Mouse (Mus musculus) limb, embryonic 13.5 days (tissue): ENCODE measurements around the gene Olfr1459. TPM values are rescaled to one million over a fixed set of nuclear protein-coding genes. Genes with fewer than 3 reads are reported as not detected.

Source experiments
- ATAC-seq: fragments of 200-750 bp; cut with Nextera tagmentation; 2 replicates; pipeline ENCODE4 v1.8.0; 2017; ENCODE audit warnings: low read depth, moderate number of reproducible peaks, moderate TSS enrichment; ENCODE audit not compliant: low FRiP score
- H3K27ac ChIP-seq: fragments of 300-500 bp; sonication (generic); 2 replicates; pipeline ENCODE4 v1.5.1; 2015; ENCODE audit warnings: inconsistent platforms, mild to moderate bottlenecking, moderate library complexity
- H3K27me3 ChIP-seq: fragments of 300-500 bp; sonication (generic); 2 replicates; pipeline ENCODE4 v1.6.1; 2015; ENCODE audit warnings: mild to moderate bottlenecking, inconsistent platforms
- H3K36me3 ChIP-seq: fragments of 300-500 bp; sonication (generic); 2 replicates; pipeline ENCODE4 v1.6.1; 2015; ENCODE audit warnings: inconsistent platforms, mild to moderate bottlenecking, moderate library complexity
- H3K4me1 ChIP-seq: fragments of 300-500 bp; sonication (generic); 2 replicates; pipeline ENCODE4 v1.6.1; 2015; ENCODE audit warnings: inconsistent platforms
- H3K4me2 ChIP-seq: fragments of 300-500 bp; sonication (generic); replicated peaks from 2 replicates; pipeline ENCODE4 v1.6.1; 2015; ENCODE audit warnings: inconsistent platforms, mild to moderate bottlenecking, moderate library complexity
- H3K4me3 ChIP-seq: fragments of 300-500 bp; sonication (generic); 2 replicates; pipeline ENCODE4 v1.5.1; 2015; ENCODE audit warnings: moderate library complexity, mild to moderate bottlenecking, inconsistent platforms
- H3K9ac ChIP-seq: fragments of 300-500 bp; sonication (generic); 2 replicates; pipeline ENCODE4 v1.6.1; 2015; ENCODE audit warnings: mild to moderate bottlenecking, inconsistent platforms
- H3K9me3 ChIP-seq: fragments of 300-500 bp; sonication (generic); 2 replicates; pipeline ENCODE4 v1.6.1; 2016; ENCODE audit warnings: inconsistent platforms
- WGBS: fragments of 180-500 bp; shearing (Covaris S2); methylation state at CpG from one replicate; pipeline ENCODE4 v1.1.7; 2015; 5-methylcytosine and 5-hydroxymethylcytosine counted together
- polyA plus RNA-seq: library from polyadenylated mRNA; unstranded; fragments of >200 nt; fragmentation: Nextera tagmentation; extraction: Ambion mirVana; gene quantifications from 2 replicates; pipeline ENCODE4 v1.2.1, GENCODE M21; 2015

The Olfr1459 gene
- not detected in 2 replicates for polyA plus RNA-seq

DNA sequence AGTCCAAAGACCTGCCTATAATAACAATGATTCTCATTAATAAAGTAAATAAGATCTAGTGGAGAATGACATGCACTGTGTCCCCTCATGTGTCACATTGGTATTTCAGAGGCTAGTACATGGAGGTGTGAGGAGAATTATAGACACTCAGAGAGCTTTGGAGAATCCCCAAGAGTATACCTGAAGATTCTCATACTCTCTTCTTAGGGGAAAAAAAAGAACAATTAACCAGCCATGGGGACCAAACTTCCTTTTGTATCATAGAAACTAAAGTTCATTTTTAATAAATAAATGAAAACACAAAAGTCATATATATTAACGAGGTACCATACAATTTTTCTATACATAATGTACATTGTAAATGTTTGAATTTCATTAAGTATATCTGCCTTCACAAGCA lies at the start of gene Olfr1459:
TSS of gene Olfr1459 (minus strand) at position 101 of the 400 bp plus-strand sequence.
- ATAC-seq, result no peak
- Histone ChIP-seq H3K9me3 (peaks cover 22% of the 10 kb centered on the region), H3K4me1 (no peaks in the 10 kb centered on the region), H3K27ac (no peak within 1 kb of the TSS), H3K4me2 (no peak within 1 kb of the TSS), H3K4me3 (no peak within 1 kb of the TSS), H3K9ac (no peak within 1 kb of the TSS), H3K27me3 (no peaks in the 10 kb centered on the region), H3K36me3 (no peaks in the 10 kb centered on the region)
- 71% methylated on average over 1 of the region's 1 CpGs for WGBS

DNA sequence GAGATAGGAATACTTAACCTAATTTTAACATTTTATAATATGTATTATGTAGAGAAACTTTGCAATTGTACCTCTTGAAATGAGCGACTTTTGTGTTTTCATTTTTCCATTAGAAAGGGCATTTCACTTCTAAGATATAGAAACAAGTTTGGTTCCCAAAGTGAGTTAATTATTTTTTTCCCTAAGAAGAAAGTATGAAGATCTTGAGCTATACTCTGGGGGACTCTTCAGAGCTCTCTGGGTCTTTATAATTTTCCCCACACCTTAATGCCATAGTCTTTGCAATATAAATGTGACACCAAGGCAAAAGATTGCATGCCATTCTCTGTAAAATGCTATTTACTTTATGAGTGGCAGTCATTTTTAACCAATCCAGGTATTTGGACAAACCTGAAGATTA lies 36.1 kb upstream of the Olfr1459 start, which contains the start of gene Olfr1462:
TSS of gene Olfr1462 (plus strand) at position 301 of the 400 bp plus-strand sequence.
- no peak for ATAC-seq
- no peak within 1 kb of the TSS for H3K4me2 ChIP-seq
- no peaks in the 10 kb centered on the region for H3K27me3 ChIP-seq
- WGBS, result 85% methylated on average over 1 of the region's 1 CpGs
- H3K9ac ChIP-seq, result no peak within 1 kb of the TSS
- H3K9me3 ChIP-seq, result peaks cover 8% of the 10 kb centered on the region; the same call in 1 of the 2 replicates
- no peak within 1 kb of the TSS for H3K27ac ChIP-seq
- H3K4me1 ChIP-seq, result no peaks in the 10 kb centered on the region
- H3K36me3 ChIP-seq, result no peaks in the 10 kb centered on the region
- no peak within 1 kb of the TSS for H3K4me3 ChIP-seq

GRCm38 (mm10) chr19:13162700-13163099 lies 13.4 kb upstream of the Olfr1459 start, which contains the start of gene Olfr1461:
TSS of gene Olfr1461 (plus strand) at chr19:13163000.
- no peak within 1 kb of the TSS for H3K27ac ChIP-seq
- no peak within 1 kb of the TSS for H3K4me2 ChIP-seq
- no peak within 1 kb of the TSS for H3K9ac ChIP-seq
- no peaks in the 10 kb centered on the region for H3K4me1 ChIP-seq
- H3K27me3 ChIP-seq, result no peaks in the 10 kb centered on the region
- no peak for ATAC-seq
- no peaks in the 10 kb centered on the region for H3K36me3 ChIP-seq
- H3K4me3 ChIP-seq, result no peak within 1 kb of the TSS
- no peaks in the 10 kb centered on the region for H3K9me3 ChIP-seq
- 47% methylated on average over 1 of the region's 1 CpGs for WGBS

GRCm38 (mm10) chr19:13106675-13107074 lies 42.7 kb downstream of the Olfr1459 start, which contains the start of gene Olfr1458:
TSS of gene Olfr1458 (minus strand) at chr19:13106775.
- Histone ChIP-seq H3K36me3 (no peaks in the 10 kb centered on the region), H3K4me2 (no peak within 1 kb of the TSS), H3K4me3 (no peak within 1 kb of the TSS), H3K9ac (no peak within 1 kb of the TSS), H3K27me3 (no peaks in the 10 kb centered on the region), H3K4me1 (no peaks in the 10 kb centered on the region), H3K9me3 (peaks cover 11% of the 10 kb centered on the region), H3K27ac (no peak within 1 kb of the TSS)
- no peak for ATAC-seq
- 80% methylated on average over 3 of the region's 3 CpGs for WGBS

- Histone ChIP-seq H3K36me3 (no peaks in the 10 kb centered on the region), H3K27me3 (no peaks in the 10 kb centered on the region), H3K27ac (no peak within 1 kb of the TSS), H3K4me2 (no peak within 1 kb of the TSS), H3K9me3 (no peaks in the 10 kb centered on the region; the same call in 1 of the 2 replicates), H3K4me3 (no peak within 1 kb of the TSS), H3K9ac (no peak within 1 kb of the TSS), H3K4me1 (no peaks in the 10 kb centered on the region)
- 68% methylated on average over 2 of the region's 2 CpGs for WGBS
- ATAC-seq, result no peak
These were observed 51.6 kb downstream of the Olfr1459 start, which contains the start of gene Olfr1457 for GRCm38 (mm10) chr19:13097791-13098190. TSS of gene Olfr1457 (minus strand) at chr19:13097891.

GRCm38 (mm10) chr19:13093908-13094307 lies 55.4 kb downstream of the Olfr1459 start:
- no peak overlapping the region for H3K27ac ChIP-seq
- H3K27me3 ChIP-seq, result no peaks in the 10 kb centered on the region
- no peaks in the 10 kb centered on the region for H3K36me3 ChIP-seq
- H3K4me3 ChIP-seq, result no peak overlapping the region
- no peak overlapping the region for H3K4me2 ChIP-seq
- no peak overlapping the region for H3K9ac ChIP-seq
- WGBS, result 80% methylated on average over 1 of the region's 1 CpGs
- no peak for ATAC-seq
- no peaks in the 10 kb centered on the region for H3K9me3 ChIP-seq
- H3K4me1 ChIP-seq, result no peaks in the 10 kb centered on the region

Other genes with a start within 250 kb of the Olfr1459 start
- not detected in 2 replicates for gene Olfr1447, start 245.8 kb downstream of the Olfr1459 start, polyA plus RNA-seq
- not detected in 2 replicates for gene Olfr1448, start 225.1 kb downstream of the Olfr1459 start, polyA plus RNA-seq
- gene Olfr1449, start 218.7 kb downstream of the Olfr1459 start, polyA plus RNA-seq, result not detected in 2 replicates
- gene Olfr1450, start 199.3 kb downstream of the Olfr1459 start, polyA plus RNA-seq, result not detected in 2 replicates
- not detected in 2 replicates for gene Olfr1451, start 154.5 kb downstream of the Olfr1459 start, polyA plus RNA-seq
- gene Olfr1453, start 121.2 kb downstream of the Olfr1459 start, polyA plus RNA-seq, result not detected in 2 replicates
- not detected in 2 replicates for gene Olfr1454, start 88.9 kb downstream of the Olfr1459 start, polyA plus RNA-seq
- not detected in 2 replicates for gene Olfr1457, start 51.7 kb downstream of the Olfr1459 start, polyA plus RNA-seq
- not detected in 2 replicates for gene Olfr1458, start 42.8 kb downstream of the Olfr1459 start, polyA plus RNA-seq
- gene Olfr1461, start 13.5 kb upstream of the Olfr1459 start, polyA plus RNA-seq, result not detected in 2 replicates
- not detected in 2 replicates for gene Olfr1462, start 36.2 kb upstream of the Olfr1459 start, polyA plus RNA-seq
- gene Olfr1463, start 81.8 kb upstream of the Olfr1459 start, polyA plus RNA-seq, result not detected in 2 replicates
- not detected in 2 replicates for gene Olfr1465, start 166.0 kb upstream of the Olfr1459 start, polyA plus RNA-seq
- gene Olfr1466, start 189.3 kb upstream of the Olfr1459 start, polyA plus RNA-seq, result not detected in 2 replicates
- not detected in 2 replicates for gene Olfr1467, start 212.7 kb upstream of the Olfr1459 start, polyA plus RNA-seq